Mouse (Mus musculus): Measurements from ENCODE around the gene Csn3. TPM values are rescaled to one million over a fixed set of nuclear protein-coding genes. Genes with fewer than 3 reads are reported as not detected.

Csn3 gene
- total RNA-seq (2021) = not detected
- long read RNA-seq, experiment 1 = 0 reads
- long read RNA-seq, experiment 2 = 0 reads

DNA sequence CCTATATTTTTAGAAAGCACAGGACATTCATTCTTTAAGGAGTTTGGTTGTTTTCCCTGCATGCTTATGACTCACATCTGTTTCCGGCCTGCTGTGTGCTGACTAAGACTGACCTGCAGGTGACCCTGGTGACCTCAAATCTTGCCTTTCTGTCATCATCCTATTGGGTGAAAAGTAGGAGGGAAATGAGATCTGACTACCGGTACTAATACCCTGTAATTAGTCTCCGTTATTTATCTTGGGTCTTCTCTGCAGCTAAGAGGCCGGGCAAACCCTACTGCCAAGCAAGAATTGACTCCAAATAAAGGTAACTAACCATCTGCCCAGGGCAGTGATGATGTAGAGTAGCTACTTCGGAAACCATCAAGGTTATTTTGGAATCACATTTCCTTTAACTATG, at the start of gene Csn3:
Gene Csn3, plus strand, starts transcription at position 208 of the 400 bp plus-strand sequence.
- no peak for DNase-seq (ENCODE audit: low spot score in 2 of 2)

DNA sequence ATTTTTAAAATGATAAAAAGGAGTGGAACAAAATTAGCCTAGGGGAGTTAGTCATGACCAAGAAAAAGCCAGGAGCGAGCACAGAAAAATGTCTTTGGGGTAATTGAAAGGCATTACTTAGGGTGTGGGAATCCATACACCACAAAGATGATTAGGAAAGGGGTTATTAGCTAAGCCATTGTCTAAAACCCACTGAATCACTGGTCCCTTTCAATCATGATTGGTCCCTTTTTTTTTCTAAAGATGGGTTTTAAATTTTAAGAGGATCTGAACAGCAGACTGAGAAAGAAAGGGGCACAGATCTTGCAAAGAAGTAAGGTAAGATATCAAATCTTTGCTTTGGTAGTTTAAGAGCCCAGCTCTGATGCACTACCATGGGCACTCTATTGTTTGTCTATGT, 40.6 kb upstream of the Csn3 start, which contains the start of gene Odam:
Gene Odam, plus strand, starts transcription at position 301 of the 400 bp plus-strand sequence.
- DNase-seq (ENCODE audit: low spot score in 2 of 2) = no peak

DNA sequence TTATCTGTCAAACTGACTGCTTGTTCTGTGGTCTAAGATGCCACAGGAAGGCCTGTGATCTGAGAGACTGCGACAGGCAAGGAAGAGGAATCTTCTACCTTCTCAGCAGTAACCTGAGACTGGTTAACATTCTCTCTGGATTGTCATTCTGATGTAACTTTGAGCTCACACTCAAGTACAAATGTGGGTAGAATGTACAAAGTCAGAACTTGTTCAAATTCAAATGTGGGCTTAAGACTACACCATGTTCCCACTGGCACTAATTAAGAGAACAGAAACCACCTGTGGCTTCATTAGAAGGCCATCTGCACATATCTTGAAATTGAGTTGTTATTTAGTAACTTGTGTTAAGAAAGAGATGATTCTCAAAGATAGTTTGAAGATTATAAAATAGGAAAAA, 6.2 kb downstream of the Csn3 start:
- peak in 1 of 2 experiments; percentile 8 for DNase-seq (ENCODE audit: low spot score in 2 of 2)

DNA sequence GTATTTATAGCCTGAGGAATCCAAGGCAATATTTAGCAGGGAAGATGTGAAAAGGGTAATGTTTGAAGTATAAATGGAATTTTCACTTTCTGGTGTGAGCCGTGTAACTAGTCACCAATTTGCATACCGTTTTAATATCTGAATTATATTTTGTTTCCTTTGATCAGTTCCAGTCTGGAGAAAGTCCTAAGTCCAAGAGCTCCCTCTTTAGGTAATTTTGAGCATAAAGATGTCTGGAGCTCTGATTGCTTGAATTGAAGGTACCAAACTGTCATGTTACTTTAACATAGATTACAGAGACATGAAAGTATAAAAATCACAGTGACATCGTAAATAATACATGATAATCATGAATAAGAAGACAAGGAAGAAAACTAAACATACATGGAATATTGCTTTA, 15.4 kb downstream of the Csn3 start:
- DNase-seq (ENCODE audit: low spot score in 2 of 2) = peak in 1 of 2 experiments; percentile 37

DNA sequence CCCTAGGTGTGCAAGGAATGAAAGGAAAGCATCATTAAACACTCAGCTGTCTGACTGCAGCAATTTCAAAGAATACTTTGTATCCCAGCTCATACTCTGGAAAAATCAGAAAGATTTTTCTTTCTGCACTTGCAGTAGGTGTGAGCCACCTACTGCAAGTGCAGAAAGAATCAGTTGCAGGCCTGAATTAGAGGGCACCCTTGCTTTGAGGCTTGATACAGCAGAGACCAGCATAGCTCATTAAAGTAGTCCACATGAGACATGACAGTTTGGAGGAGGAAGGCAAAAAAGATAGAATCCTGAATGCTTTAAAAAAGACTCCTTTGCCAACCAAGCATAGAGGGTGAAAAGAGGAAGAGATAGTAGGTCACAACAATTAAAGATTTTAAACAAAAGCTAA, 17.1 kb downstream of the Csn3 start:
- DNase-seq (ENCODE audit: low spot score in 2 of 2) = no peak

DNA sequence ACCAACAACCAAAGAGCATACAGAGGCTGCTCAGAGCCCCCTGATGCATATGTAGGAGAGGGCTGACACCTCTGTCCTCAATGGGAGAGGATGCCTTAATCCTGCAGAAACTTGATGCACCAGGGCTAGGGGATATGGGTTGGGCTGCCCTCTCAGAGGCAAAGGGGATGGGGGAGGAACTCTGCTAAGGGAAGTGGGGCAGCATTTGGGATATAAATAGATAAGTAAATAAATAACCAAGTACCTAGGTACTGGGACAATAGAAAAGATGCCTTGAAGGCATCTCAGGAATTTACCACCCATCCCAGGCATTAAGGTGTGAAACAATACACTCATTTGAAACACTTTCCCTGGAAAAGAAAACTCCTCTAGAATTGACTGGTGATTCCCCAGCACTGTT, 26.5 kb downstream of the Csn3 start:
- DNase-seq (ENCODE audit: low spot score in 2 of 2) = no peak

DNA sequence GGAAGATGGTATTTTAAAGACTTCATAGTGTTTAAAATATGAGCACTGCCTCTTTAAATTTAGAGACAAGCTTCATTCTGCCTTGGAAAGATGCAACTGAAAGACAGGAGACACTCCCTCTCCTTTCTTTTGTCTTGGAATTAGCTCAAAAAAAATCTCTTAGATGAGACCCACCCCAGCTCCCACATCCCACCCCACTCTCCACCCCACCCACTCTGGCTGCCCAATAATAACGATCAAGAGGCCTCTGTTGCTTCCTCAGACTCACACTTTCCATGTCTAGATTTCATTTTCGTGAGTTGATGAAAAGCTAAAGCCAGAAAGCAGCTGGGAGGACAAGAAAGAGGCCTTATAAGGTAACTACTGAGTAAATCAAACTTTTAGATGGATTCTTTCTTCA, 43.8 kb downstream of the Csn3 start, which contains the start of the genes 2310003L06Rik and Gm28434:
Gene 2310003L06Rik, plus strand, starts transcription at position 259 of the 400 bp plus-strand sequence.
Gene Gm28434, plus strand, starts transcription at position 317 of the 400 bp plus-strand sequence.
- DNase-seq (ENCODE audit: low spot score in 2 of 2) = no peak

DNA sequence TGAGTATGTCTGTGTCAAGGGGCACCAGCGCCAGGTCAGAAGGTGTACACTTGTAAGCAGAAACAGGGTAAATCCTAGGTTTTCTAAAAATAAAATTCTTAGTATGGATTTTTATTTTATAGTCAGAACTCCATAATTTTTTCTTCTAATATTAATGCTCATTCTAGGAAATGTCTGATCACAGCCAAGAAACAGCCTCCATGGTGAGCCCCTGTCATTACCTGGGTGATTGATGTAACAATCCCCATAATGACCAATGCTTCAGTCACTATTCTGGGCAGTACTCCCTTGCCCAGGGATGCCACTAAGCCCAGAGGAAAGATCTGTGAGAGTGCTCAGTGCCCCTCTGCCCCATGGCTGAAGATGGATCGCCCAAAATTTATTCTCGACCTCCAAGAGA, 53.8 kb downstream of the Csn3 start, which contains the start of gene Cabs1:
Gene Cabs1, plus strand, starts transcription at position 301 of the 400 bp plus-strand sequence.
- no peak for DNase-seq (ENCODE audit: low spot score in 2 of 2)

Other genes with a start within 250 kb of the Csn3 start
- not detected for gene Csn2, start 225.9 kb upstream of the Csn3 start, total RNA-seq (2021)
- gene Csn1s2a, start 151.0 kb upstream of the Csn3 start, total RNA-seq (2021) = not detected
- not detected for gene Csn1s2b, start 117.5 kb upstream of the Csn3 start, total RNA-seq (2021)
- not detected for gene Prr27, start 99.9 kb upstream of the Csn3 start, total RNA-seq (2021)
- not detected for gene Odam, start 40.5 kb upstream of the Csn3 start, total RNA-seq (2021)
- not detected for gene 2310003L06Rik, start 43.9 kb downstream of the Csn3 start, total RNA-seq (2021)
- not detected for gene Gm28434, start 43.9 kb downstream of the Csn3 start, total RNA-seq (2021)
- not detected for gene Cabs1, start 53.9 kb downstream of the Csn3 start, total RNA-seq (2021)
- not detected for gene Smr3a, start 77.0 kb downstream of the Csn3 start, total RNA-seq (2021)
- not detected for gene Smr2, start 161.0 kb downstream of the Csn3 start, total RNA-seq (2021)
- gene Gm11116, start 186.0 kb downstream of the Csn3 start, total RNA-seq (2021) = not detected
- gene Gm11115, start 228.5 kb downstream of the Csn3 start, total RNA-seq (2021) = not detected

All from layer of hippocampus, postnatal 14 days (tissue).